Mouse (Mus musculus) urinary bladder, postnatal 10 days (tissue): ENCODE data around the gene Hoxd11.

Experiments used
- DNase-seq: peaks from one replicate; pipeline ENCODE4 v3.0.0; 2022; ENCODE audit warnings: low spot score

Gene Hoxd11

GRCm38 (mm10) chr2:74666411-74666810 lies 12.9 kb upstream of the Hoxd11 start:
- no peak for DNase-seq

GRCm38 (mm10) chr2:74667191-74667841 lies 12.0 kb upstream of the Hoxd11 start:
- no peak for DNase-seq

- no peak for DNase-seq
Measured at GRCm38 (mm10) chr2:74667842-74668357, 11.5 kb upstream of the Hoxd11 start, which contains the start of gene Hoxd13. Gene Hoxd13, plus strand, starts transcription at chr2:74668310.

- DNase-seq, result no peak
Measured at GRCm38 (mm10) chr2:74668370-74669229, 10.8 kb upstream of the Hoxd11 start.

GRCm38 (mm10) chr2:74669230-74669578 lies 10.2 kb upstream of the Hoxd11 start:
- DNase-seq, result no peak

- DNase-seq, result no peak
Measured at GRCm38 (mm10) chr2:74669650-74670235, 9.6 kb upstream of the Hoxd11 start.

- DNase-seq, result no peak
Measured at GRCm38 (mm10) chr2:74670632-74671188, 8.6 kb upstream of the Hoxd11 start.

GRCm38 (mm10) chr2:74671847-74672246 lies 7.5 kb upstream of the Hoxd11 start:
- DNase-seq, result no peak

- DNase-seq, result no peak
Measured at GRCm38 (mm10) chr2:74672481-74673362, 6.6 kb upstream of the Hoxd11 start.

GRCm38 (mm10) chr2:74673835-74674425 lies 5.4 kb upstream of the Hoxd11 start:
- no peak for DNase-seq

- DNase-seq, result peak; percentile 9
Measured at GRCm38 (mm10) chr2:74674881-74675665, 4.3 kb upstream of the Hoxd11 start, which contains the start of gene Hoxd12. Gene Hoxd12, plus strand, starts transcription at chr2:74675013.

- peak; percentile 10 for DNase-seq
Measured at GRCm38 (mm10) chr2:74675666-74676282, 3.6 kb upstream of the Hoxd11 start.

- no peak for DNase-seq
Measured at GRCm38 (mm10) chr2:74676376-74677052, 2.8 kb upstream of the Hoxd11 start.

GRCm38 (mm10) chr2:74677106-74677505 lies 2.3 kb upstream of the Hoxd11 start:
- DNase-seq, result no peak

- no peak for DNase-seq
Measured at GRCm38 (mm10) chr2:74679596-74679971, 227 bp downstream of the Hoxd11 start.

- DNase-seq, result no peak
Measured at GRCm38 (mm10) chr2:74679980-74680379, 623 bp downstream of the Hoxd11 start.

- DNase-seq, result no peak
Measured at GRCm38 (mm10) chr2:74680561-74681398, 1.4 kb downstream of the Hoxd11 start.
